Mouse (Mus musculus) MEL (cell line): Measurements from ENCODE around the gene Myo1h. TPM values are rescaled to one million over a fixed set of nuclear protein-coding genes. Genes with fewer than 3 reads are reported as not detected.
A peak's percentile ranks its signal among the peaks of the same experiment; 100 is the strongest.

Source experiments
- DNase-seq: peaks from one replicate; pipeline ENCODE4 v3.0.0; 2011; ENCODE audit warnings: low read depth, low spot score
- H3K27ac ChIP-seq: 2 replicates; pipeline ENCODE4 v1.5.1; 2012; ENCODE audit warnings: low read depth, mild to moderate bottlenecking, control low read depth, low read length, moderate library complexity; ENCODE audit not compliant: control insufficient read depth
- H3K27me3 ChIP-seq, 2 experiments: fragments of 150-350 bp in 1 of 2; sonication (generic) in 1 of 2; 2 replicates each; pipeline ENCODE4 v1.6.1; 2012; ENCODE audit warnings: low read length in 2 of 2, mild to moderate bottlenecking in 2 of 2, improper control_type of control experiment in 1 of 2, moderate library complexity in 1 of 2; ENCODE audit not compliant: insufficient read depth in 2 of 2, control insufficient read depth in 1 of 2
- H3K36me3 ChIP-seq, 2 experiments: 2 replicates each; pipeline ENCODE4 v1.6.1; 2012 to 2014; ENCODE audit warnings: low read length in 2 of 2, improper control_type of control experiment in 1 of 2, inconsistent platforms in 1 of 2, mild to moderate bottlenecking in 1 of 2; ENCODE audit not compliant: insufficient read depth in 2 of 2, control insufficient read depth in 1 of 2
- H3K4me1 ChIP-seq, 2 experiments: fragments of 150-350 bp in 1 of 2; sonication (generic) in 1 of 2; 2 replicates each; pipeline ENCODE4 v1.6.1; 2012; ENCODE audit warnings: low read length in 2 of 2, improper control_type of control experiment in 1 of 2, mild to moderate bottlenecking in 1 of 2; ENCODE audit not compliant: insufficient read depth in 2 of 2, control insufficient read depth in 1 of 2
- H3K4me3 ChIP-seq, 2 experiments: fragments of 150-350 bp in 1 of 2; sonication (generic) in 1 of 2; 2 replicates each; pipeline ENCODE4 v1.5.1; 2012; ENCODE audit warnings: low read depth in 2 of 2, low read length in 2 of 2, mild to moderate bottlenecking in 2 of 2, moderate library complexity in 2 of 2, control low read depth in 1 of 2, improper control_type of control experiment in 1 of 2; ENCODE audit not compliant: control insufficient read depth in 1 of 2, insufficient read depth in 1 of 2
- H3K79me2 ChIP-seq: 2 replicates; pipeline ENCODE4 v1.6.1; 2012; ENCODE audit warnings: mild to moderate bottlenecking, low read length, moderate library complexity; ENCODE audit not compliant: control insufficient read depth, poor library complexity, insufficient read depth
- H3K9ac ChIP-seq: 2 replicates; pipeline ENCODE4 v1.6.1; 2012; ENCODE audit warnings: low read depth, mild to moderate bottlenecking, control low read depth, low read length, moderate library complexity; ENCODE audit not compliant: control insufficient read depth, poor library complexity, severe bottlenecking
- H3K9me3 ChIP-seq: fragments of 150-350 bp; sonication (generic); replicated peaks from 2 replicates; pipeline ENCODE4 v1.6.1; 2012; ENCODE audit warnings: mild to moderate bottlenecking, low read length, improper control_type of control experiment, moderate library complexity; ENCODE audit not compliant: insufficient read depth
- BHLHE40 ChIP-seq: IDR thresholded peaks from 2 replicates; pipeline ENCODE4 v1.6.1; 2012; ENCODE audit warnings: low read depth, mild to moderate bottlenecking, inconsistent platforms, low read length, improper control_type of control experiment, borderline replicate concordance
- CHD2 ChIP-seq: IDR thresholded peaks from 2 replicates; pipeline ENCODE4 v1.6.1; 2011; ENCODE audit warnings: low read length, improper control_type of control experiment
- CTCF ChIP-seq, 3 experiments: IDR thresholded peaks in 2 of 3; conservative IDR thresholded peaks in 1 of 3; 2 replicates each; pipeline ENCODE4 v1.5.1; 2011 to 2012; ENCODE audit warnings: low read length in 3 of 3, low read depth in 2 of 3, mild to moderate bottlenecking in 2 of 3, improper control_type of control experiment in 1 of 3, inconsistent platforms in 1 of 3, mixed read lengths in 1 of 3, moderate library complexity in 1 of 3; ENCODE audit not compliant: control insufficient read depth in 1 of 3, insufficient read depth in 1 of 3, poor library complexity in 1 of 3, severe bottlenecking in 1 of 3
- E2F4 ChIP-seq: IDR thresholded peaks from 2 replicates; pipeline ENCODE4 v1.6.1; 2011; ENCODE audit warnings: low read depth, low read length, improper control_type of control experiment, borderline replicate concordance
- ELF1 ChIP-seq: IDR thresholded peaks from 2 replicates; pipeline ENCODE4 v1.6.1; 2014; ENCODE audit warnings: low read depth, mild to moderate bottlenecking, inconsistent platforms, low read length, improper control_type of control experiment, moderate library complexity
- EP300 ChIP-seq, 2 experiments: IDR thresholded peaks; 2 replicates each; pipeline ENCODE4 v1.6.1; 2011; ENCODE audit warnings: improper control_type of control experiment in 2 of 2, low read length in 2 of 2, low read depth in 1 of 2, mild to moderate bottlenecking in 1 of 2
- ETS1 ChIP-seq: IDR thresholded peaks from 2 replicates; pipeline ENCODE4 v1.6.1; 2012; ENCODE audit warnings: low read depth, mild to moderate bottlenecking, inconsistent platforms, low read length, improper control_type of control experiment, moderate library complexity
- GATA1 ChIP-seq: IDR thresholded peaks from 2 replicates; pipeline ENCODE4 v1.6.1; 2011; ENCODE audit warnings: low read depth, low read length, improper control_type of control experiment
- HCFC1 ChIP-seq: IDR thresholded peaks from 2 replicates; pipeline ENCODE4 v1.6.1; 2012; ENCODE audit warnings: low read depth, mild to moderate bottlenecking, inconsistent platforms, low read length, improper control_type of control experiment, moderate library complexity
- JUND ChIP-seq: IDR thresholded peaks from 2 replicates; pipeline ENCODE4 v1.6.1; 2011; ENCODE audit warnings: low read depth, mild to moderate bottlenecking, improper control_type of control experiment, low read length
- KAT2A ChIP-seq: conservative IDR thresholded peaks from 2 replicates; pipeline ENCODE4 v1.6.1; 2012; ENCODE audit warnings: low read depth, low read length, improper control_type of control experiment, inconsistent platforms
- MAFK ChIP-seq: IDR thresholded peaks from 2 replicates; pipeline ENCODE4 v1.6.1; 2011; ENCODE audit warnings: low read depth, mild to moderate bottlenecking, low read length, improper control_type of control experiment, borderline replicate concordance
- MAX ChIP-seq: IDR thresholded peaks from 2 replicates; pipeline ENCODE4 v1.6.1; 2011; ENCODE audit warnings: low read length, improper control_type of control experiment
- MAZ ChIP-seq: IDR thresholded peaks from 2 replicates; pipeline ENCODE4 v1.6.1; 2012; ENCODE audit warnings: low read depth, mild to moderate bottlenecking, inconsistent platforms, low read length, improper control_type of control experiment
- MEF2A ChIP-seq: IDR thresholded peaks from 2 replicates; pipeline ENCODE4 v1.6.1; 2014; ENCODE audit warnings: low read depth, mild to moderate bottlenecking, inconsistent platforms, low read length, improper control_type of control experiment; ENCODE audit not compliant: poor library complexity, insufficient replicate concordance, severe bottlenecking; ENCODE audit errors: extremely low read depth
- MXI1 ChIP-seq: IDR thresholded peaks from 2 replicates; pipeline ENCODE4 v1.6.1; 2011; ENCODE audit warnings: mild to moderate bottlenecking, low read depth, low read length, improper control_type of control experiment
- MYB ChIP-seq: IDR thresholded peaks from 2 replicates; pipeline ENCODE4 v1.6.1; 2011; ENCODE audit warnings: mild to moderate bottlenecking, low read depth, low read length, improper control_type of control experiment
- MYC ChIP-seq: IDR thresholded peaks from 2 replicates; pipeline ENCODE4 v1.6.1; 2011; ENCODE audit warnings: low read depth, mild to moderate bottlenecking, low read length, improper control_type of control experiment, moderate library complexity
- NELFE ChIP-seq: IDR thresholded peaks from 2 replicates; pipeline ENCODE4 v1.6.1; 2011; ENCODE audit warnings: low read depth, low read length, improper control_type of control experiment
- NRF1 ChIP-seq: IDR thresholded peaks from 2 replicates; pipeline ENCODE4 v1.6.1; 2014; ENCODE audit warnings: low read depth, mild to moderate bottlenecking, inconsistent platforms, low read length, improper control_type of control experiment, moderate library complexity; ENCODE audit not compliant: poor library complexity, insufficient read depth, severe bottlenecking
- POLR2A ChIP-seq, 2 experiments: IDR thresholded peaks; 2 replicates each; pipeline ENCODE4 v1.6.1; 2011 to 2012; ENCODE audit warnings: low read length in 2 of 2, mild to moderate bottlenecking in 2 of 2, control low read depth in 1 of 2, improper control_type of control experiment in 1 of 2, low read depth in 1 of 2, moderate library complexity in 1 of 2; ENCODE audit not compliant: control insufficient read depth in 1 of 2, insufficient read depth in 1 of 2, poor library complexity in 1 of 2
- POLR2AphosphoS2 ChIP-seq: IDR thresholded peaks from 2 replicates; pipeline ENCODE4 v1.6.1; 2011; ENCODE audit warnings: low read length, improper control_type of control experiment
- POLR2AphosphoS5 ChIP-seq: IDR thresholded peaks from 2 replicates; pipeline ENCODE4 v1.6.1; 2012; ENCODE audit warnings: low read depth, borderline replicate concordance, mild to moderate bottlenecking, inconsistent platforms, low read length, moderate library complexity, mixed read lengths
- RAD21 ChIP-seq: IDR thresholded peaks from 2 replicates; pipeline ENCODE4 v1.6.1; 2011; ENCODE audit warnings: mild to moderate bottlenecking, low read depth, low read length, improper control_type of control experiment
- RCOR1 ChIP-seq: IDR thresholded peaks from 2 replicates; pipeline ENCODE4 v1.6.1; 2012; ENCODE audit warnings: low read depth, mild to moderate bottlenecking, inconsistent platforms, low read length, improper control_type of control experiment
- SMC3 ChIP-seq: IDR thresholded peaks from 2 replicates; pipeline ENCODE4 v1.6.1; 2011; ENCODE audit warnings: low read depth, low read length, improper control_type of control experiment
- TAL1 ChIP-seq: IDR thresholded peaks from 2 replicates; pipeline ENCODE4 v1.6.1; 2012; ENCODE audit warnings: mild to moderate bottlenecking, inconsistent platforms, low read length, moderate library complexity, mixed read lengths
- TBP ChIP-seq: IDR thresholded peaks from 2 replicates; pipeline ENCODE4 v1.8.0; 2011; ENCODE audit warnings: low read depth, low read length, improper control_type of control experiment
- TCF12 ChIP-seq: IDR thresholded peaks from 2 replicates; pipeline ENCODE4 v1.6.1; 2014; ENCODE audit warnings: low read depth, mild to moderate bottlenecking, inconsistent platforms, low read length, improper control_type of control experiment, moderate library complexity
- UBTF ChIP-seq: IDR thresholded peaks from 2 replicates; pipeline ENCODE4 v1.6.1; 2012; ENCODE audit warnings: low read depth, mild to moderate bottlenecking, inconsistent platforms, low read length, improper control_type of control experiment, moderate library complexity, borderline replicate concordance; ENCODE audit not compliant: insufficient read depth
- USF1 ChIP-seq: IDR thresholded peaks from 2 replicates; pipeline ENCODE4 v1.6.1; 2014; ENCODE audit warnings: low read depth, mild to moderate bottlenecking, inconsistent platforms, low read length, improper control_type of control experiment, moderate library complexity
- USF2 ChIP-seq, 2 experiments: IDR thresholded peaks; 2 replicates each; pipeline ENCODE4 v1.6.1; 2011 to 2012; ENCODE audit warnings: improper control_type of control experiment in 2 of 2, low read length in 2 of 2, borderline replicate concordance in 1 of 2, inconsistent platforms in 1 of 2, low read depth in 1 of 2, mild to moderate bottlenecking in 1 of 2; ENCODE audit not compliant: insufficient read depth in 1 of 2
- ZKSCAN1 ChIP-seq: IDR thresholded peaks from 2 replicates; pipeline ENCODE4 v1.6.1; 2012; ENCODE audit warnings: low read depth, mild to moderate bottlenecking, inconsistent platforms, low read length, improper control_type of control experiment, moderate library complexity
- ZMIZ1 ChIP-seq: IDR thresholded peaks from 2 replicates; pipeline ENCODE4 v1.6.1; 2012; ENCODE audit warnings: low read depth, mild to moderate bottlenecking, inconsistent platforms, low read length, improper control_type of control experiment, moderate library complexity
- ZNF384 ChIP-seq: IDR thresholded peaks from 2 replicates; pipeline ENCODE4 v1.6.1; 2012; ENCODE audit warnings: low read depth, mild to moderate bottlenecking, inconsistent platforms, low read length, improper control_type of control experiment
- polyA plus RNA-seq, 2 experiments: library from polyadenylated mRNA; stranded (reverse) in 1 of 2; unstranded in 1 of 2; fragments of >175 nt in 1 of 2; fragments of >200 nt in 1 of 2; gene quantifications; 2 replicates each; pipeline versions ENCODE4 v1.2.1 to v1.2.4; 2012; ENCODE audit warnings: low replicate concordance in 2 of 2, low read depth in 1 of 2; ENCODE audit not compliant: insufficient read length in 2 of 2, insufficient read depth in 1 of 2, missing spikeins in 1 of 2
- total RNA-seq: library from RNA; depleted of rRNA; stranded (reverse); fragments of 300-350 nt; gene quantifications from 2 replicates; pipeline ENCODE4 v1.2.3, GENCODE M21; 2012

The Myo1h gene
- total and polyA plus RNA-seq, 3 experiments: 0.33 to 4.6 TPM; not detected in 1

GRCm38 (mm10) chr5:114374409-114375213 is 85.6 kb downstream of the Myo1h start:
- Histone ChIP-seq H3K4me1 (peaks cover 23 to 61% of the 10 kb centered on the region in 2 experiments), H3K4me3 (no peak overlapping the region), H3K36me3 (peaks cover 3 to 40% of the 10 kb centered on the region in 2 experiments; a peak in 3 of 4 replicates), H3K27ac (peak overlapping the region; percentile 69), H3K9ac (peak overlapping the region; percentile 1; the same call in 1 of the 2 replicates), H3K9me3 (no peaks in the 10 kb centered on the region), H3K27me3 (no peaks in the 10 kb centered on the region), H3K79me2 (peaks cover 16% of the 10 kb centered on the region)
- peak; percentile 89 for DNase-seq
- TF ChIP-seq BHLHE40: 0 out of 2 replicates have a peak, but pooled peaks have one; percentile 33
- TF ChIP-seq TBP: peak; percentile 63; the same call in 1 of the 2 replicates
- TF ChIP-seq ZKSCAN1: no peak
- no peak for TF ChIP-seq ZMIZ1
- TF ChIP-seq ELF1: peak; percentile 62
- peak; percentile 88 for TF ChIP-seq GATA1
- no peak for TF ChIP-seq NELFE
- peak; percentile 58; the same call in 1 of the 2 replicates for TF ChIP-seq MYC
- no peak for TF ChIP-seq MEF2A
- peak in 2 of 3 experiments; percentile 31 to 37; a peak in 3 of 6 replicates for TF ChIP-seq CTCF (IDR thresholded peaks at IDR 0.05 in 2 of 3, conservative IDR thresholded peaks at IDR 0.05 in 1 of 3; ENCODE audit: control insufficient read depth in 1 of 3, insufficient read depth in 1 of 3, low read depth in 2 of 3, low read length in 3 of 3, poor library complexity in 1 of 3, severe bottlenecking in 1 of 3)
- peak; percentile 89 to 91 for TF ChIP-seq EP300 (IDR thresholded peaks at IDR 0.05; ENCODE audit: low read depth in 1 of 2, low read length in 2 of 2)
- no peak for TF ChIP-seq MAX
- TF ChIP-seq HCFC1: 0 out of 2 replicates have a peak, but pooled peaks have one; percentile 7
- TF ChIP-seq MAZ: no peak; the same call in 1 of the 2 replicates
- no peak for TF ChIP-seq MXI1
- TF ChIP-seq KAT2A: no peak
- TF ChIP-seq SMC3: no peak
- no peak for TF ChIP-seq USF1
- TF ChIP-seq CHD2: no peak
- TF ChIP-seq ZNF384: no peak
- no peak for TF ChIP-seq RAD21
- no peak for TF ChIP-seq POLR2AphosphoS5
- peak; percentile 67 for TF ChIP-seq ETS1
- TF ChIP-seq TCF12: peak; percentile 87
- peak; percentile 77 for TF ChIP-seq TAL1
- peak in 1 of 2 experiments; percentile 39; a peak in 1 of 4 replicates for TF ChIP-seq POLR2A (IDR thresholded peaks at IDR 0.05; ENCODE audit: control insufficient read depth in 1 of 2, insufficient read depth in 1 of 2, low read depth in 1 of 2, low read length in 2 of 2, poor library complexity in 1 of 2)
- TF ChIP-seq USF2 (IDR thresholded peaks at IDR 0.05; ENCODE audit: borderline replicate concordance in 1 of 2, insufficient read depth in 1 of 2, low read depth in 1 of 2, low read length in 2 of 2): no peak
- TF ChIP-seq POLR2AphosphoS2: no peak
- no peak for TF ChIP-seq NRF1
- TF ChIP-seq JUND: no peak
- no peak for TF ChIP-seq UBTF
- no peak for TF ChIP-seq MAFK
- TF ChIP-seq RCOR1: peak; percentile 72; the same call in 1 of the 2 replicates
- 0 out of 2 replicates have a peak, but pooled peaks have one; percentile 28 for TF ChIP-seq MYB
- TF ChIP-seq E2F4: no peak
